Mouse (Mus musculus): ENCODE data around the gene Itgb5. TPM values are rescaled to one million over a fixed set of nuclear protein-coding genes. Genes with fewer than 3 reads are reported as not detected.

Gene Itgb5
- polyA plus RNA-seq, 2 experiments: 108 to 117 TPM

DNA sequence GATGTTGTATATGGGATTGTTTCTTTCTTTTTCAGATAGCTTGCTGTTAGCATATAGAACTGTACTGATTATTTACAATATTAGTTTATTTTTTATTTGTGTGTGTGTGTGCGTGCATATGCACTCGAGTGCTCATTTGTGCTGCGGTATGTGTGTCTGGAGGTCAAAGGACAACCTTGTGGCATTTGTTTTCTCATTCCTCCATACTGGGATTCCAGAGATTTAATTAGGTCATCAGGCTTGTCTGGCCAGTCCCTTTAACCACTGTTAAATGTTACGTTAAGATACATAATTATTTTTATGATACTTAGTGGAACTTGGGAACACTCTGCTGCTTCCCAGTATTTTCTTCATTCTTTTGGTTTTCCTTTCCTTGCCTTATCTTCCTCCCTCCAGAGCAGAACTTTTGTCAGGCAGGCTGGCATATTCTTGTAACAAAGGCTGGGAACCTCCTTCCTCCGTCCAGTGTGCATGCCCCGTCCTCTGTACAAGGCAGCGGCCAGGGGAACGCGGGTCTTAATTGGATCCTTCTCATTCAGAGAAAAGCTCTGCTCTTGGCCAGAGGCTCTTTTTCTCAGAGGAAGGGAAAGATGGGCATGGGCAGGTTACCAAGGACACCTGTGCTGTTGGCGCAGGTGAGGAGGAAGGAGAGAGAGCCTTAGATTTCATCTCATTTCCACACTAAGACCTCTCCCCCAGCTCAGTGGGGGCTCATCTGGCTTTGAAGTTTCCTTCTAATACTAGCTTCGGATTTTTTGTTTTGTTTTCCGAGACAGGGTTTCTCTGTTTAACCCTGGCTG is 12.8 kb downstream of the Itgb5 start:
- no peak overlapping the region for H3K9ac ChIP-seq (ENCODE audit: low read depth, low read length, severe bottlenecking)
- ATAC-seq (ENCODE audit: low FRiP score, low read depth): no peak
- 65% methylated on average over 12 of the region's 12 CpGs for WGBS

DNA sequence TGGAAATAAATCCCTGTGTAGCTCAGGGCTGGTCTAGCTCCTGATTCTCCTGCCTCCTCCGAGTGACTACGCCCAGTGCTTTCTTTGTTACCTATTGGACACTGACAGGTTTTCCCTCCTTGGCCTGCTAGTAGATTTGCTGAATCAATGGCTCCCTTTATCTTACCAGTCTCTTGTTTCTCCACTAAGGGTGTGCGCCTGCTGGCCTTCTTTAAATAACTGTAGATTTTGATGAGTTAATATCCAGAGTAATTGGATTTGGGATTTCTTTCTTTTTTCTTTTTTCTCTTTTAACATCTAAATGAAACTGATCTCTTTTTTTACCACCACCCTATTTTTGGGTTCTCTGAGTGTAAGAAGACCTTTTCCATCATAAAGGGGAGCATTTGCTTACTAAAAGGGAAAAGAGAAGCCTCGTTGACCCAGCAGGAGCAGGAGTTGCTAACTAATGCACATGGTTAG is 14.7 kb downstream of the Itgb5 start:
- Histone ChIP-seq H3K27ac (replicated peaks; ENCODE audit: low read depth, low read length) (no peak overlapping the region), H3K4me3 (replicated peaks; ENCODE audit: low read length) (no peak overlapping the region), H3K36me3 (ENCODE audit: control insufficient read depth, insufficient read depth, low read length) (peaks cover 12% of the 10 kb centered on the region), H3K27me3 (ENCODE audit: control insufficient read depth, insufficient read depth, low read length) (no peaks in the 10 kb centered on the region; the same call in 1 of the 2 replicates), H3K4me2 (replicated peaks; ENCODE audit: low read depth, low read length, severe bottlenecking) (no peak overlapping the region), H3K4me1 (ENCODE audit: control insufficient read depth, insufficient read depth, low read length) (peaks cover 13% of the 10 kb centered on the region), H3K9ac (ENCODE audit: low read depth, low read length, severe bottlenecking) (no peak overlapping the region), H3K9me3 (ENCODE audit: control insufficient read depth, low read length) (no peaks in the 10 kb centered on the region)
- DNase-seq (ENCODE audit: low spot score) (no peak), ATAC-seq (ENCODE audit: low FRiP score, low read depth) (no peak)
- TF ChIP-seq POLR2A (IDR thresholded peaks at IDR 0.05; ENCODE audit: borderline replicate concordance, extremely low read depth, insufficient read depth, insufficient read length): no peak
- 64% methylated on average over 4 of the region's 4 CpGs for WGBS

More for the DNA sequence above, 12.8 kb downstream of the Itgb5 start:
- Histone ChIP-seq H3K4me1 (ENCODE audit: control insufficient read depth, insufficient read depth, low read length) (peaks cover 18% of the 10 kb centered on the region), H3K27ac (replicated peaks; ENCODE audit: low read depth, low read length) (no peak overlapping the region), H3K27me3 (ENCODE audit: control insufficient read depth, insufficient read depth, low read length) (no peaks in the 10 kb centered on the region; the same call in 1 of the 2 replicates), H3K36me3 (ENCODE audit: control insufficient read depth, insufficient read depth, low read length) (peaks cover 12% of the 10 kb centered on the region), H3K4me2 (replicated peaks; ENCODE audit: low read depth, low read length, severe bottlenecking) (no peak overlapping the region), H3K4me3 (replicated peaks; ENCODE audit: low read length) (no peak overlapping the region), H3K9me3 (ENCODE audit: control insufficient read depth, low read length) (no peaks in the 10 kb centered on the region)
- TF ChIP-seq POLR2A (IDR thresholded peaks at IDR 0.05; ENCODE audit: borderline replicate concordance, extremely low read depth, insufficient read depth, insufficient read length): no peak
- no peak for DNase-seq (ENCODE audit: low spot score)

DNA sequence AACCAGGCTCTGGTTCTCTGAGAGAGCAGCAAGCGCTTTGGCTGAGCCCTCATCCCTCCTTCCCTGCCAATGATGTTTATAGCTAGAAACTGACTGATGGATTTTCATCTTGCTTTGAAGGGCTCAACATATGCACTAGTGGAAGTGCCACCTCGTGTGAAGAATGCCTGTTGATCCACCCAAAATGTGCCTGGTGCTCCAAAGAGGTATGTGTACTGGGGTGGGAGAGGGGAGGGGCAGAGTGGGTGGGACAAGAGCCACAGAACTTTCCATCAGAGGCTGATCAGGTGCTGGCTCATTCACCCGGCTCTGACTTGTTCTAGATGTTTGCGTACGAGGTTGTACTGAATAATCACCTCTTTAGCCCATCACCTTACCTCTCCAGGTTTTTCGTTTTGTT is 15.4 kb downstream of the Itgb5 start:
- H3K9me3 ChIP-seq (ENCODE audit: control insufficient read depth, low read length): no peaks in the 10 kb centered on the region
- no peak overlapping the region for H3K27ac ChIP-seq (replicated peaks; ENCODE audit: low read depth, low read length)
- H3K36me3 ChIP-seq (ENCODE audit: control insufficient read depth, insufficient read depth, low read length): peaks cover 12% of the 10 kb centered on the region
- no peak overlapping the region for H3K4me3 ChIP-seq (replicated peaks; ENCODE audit: low read length)
- TF ChIP-seq POLR2A (IDR thresholded peaks at IDR 0.05; ENCODE audit: borderline replicate concordance, extremely low read depth, insufficient read depth, insufficient read length): no peak
- H3K27me3 ChIP-seq (ENCODE audit: control insufficient read depth, insufficient read depth, low read length): no peaks in the 10 kb centered on the region; the same call in 1 of the 2 replicates
- H3K9ac ChIP-seq (ENCODE audit: low read depth, low read length, severe bottlenecking): no peak overlapping the region
- ATAC-seq (ENCODE audit: low FRiP score, low read depth) (no peak), DNase-seq (ENCODE audit: low spot score) (no peak)
- H3K4me1 ChIP-seq (ENCODE audit: control insufficient read depth, insufficient read depth, low read length): peaks cover 13% of the 10 kb centered on the region
- no peak overlapping the region for H3K4me2 ChIP-seq (replicated peaks; ENCODE audit: low read depth, low read length, severe bottlenecking)
- 82% methylated on average over 6 of the region's 6 CpGs for WGBS

DNA sequence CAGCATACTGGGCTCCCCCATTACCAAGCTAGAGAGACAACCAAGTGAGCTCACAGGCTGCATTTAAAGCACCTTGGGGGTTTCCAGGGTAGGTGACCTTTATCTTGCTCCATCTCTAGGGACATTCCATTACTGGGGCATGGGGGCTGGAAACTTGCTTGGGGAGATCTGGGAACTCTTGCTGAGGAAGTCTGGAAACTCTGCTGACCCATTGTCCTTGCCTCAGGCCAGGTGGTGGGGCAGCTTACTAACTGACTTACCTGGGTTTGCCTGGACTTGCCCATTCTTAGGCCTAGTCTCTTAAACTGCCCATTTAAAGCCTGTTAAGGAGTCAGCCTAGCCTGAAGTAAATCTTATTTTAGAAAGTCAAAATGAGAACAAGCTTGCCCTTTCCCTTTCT is 23.8 kb downstream of the Itgb5 start:
- no peak overlapping the region for H3K4me3 ChIP-seq (replicated peaks; ENCODE audit: low read length)
- ATAC-seq (ENCODE audit: low FRiP score, low read depth): no peak
- no peak for TF ChIP-seq POLR2A (IDR thresholded peaks at IDR 0.05; ENCODE audit: borderline replicate concordance, extremely low read depth, insufficient read depth, insufficient read length)

DNA sequence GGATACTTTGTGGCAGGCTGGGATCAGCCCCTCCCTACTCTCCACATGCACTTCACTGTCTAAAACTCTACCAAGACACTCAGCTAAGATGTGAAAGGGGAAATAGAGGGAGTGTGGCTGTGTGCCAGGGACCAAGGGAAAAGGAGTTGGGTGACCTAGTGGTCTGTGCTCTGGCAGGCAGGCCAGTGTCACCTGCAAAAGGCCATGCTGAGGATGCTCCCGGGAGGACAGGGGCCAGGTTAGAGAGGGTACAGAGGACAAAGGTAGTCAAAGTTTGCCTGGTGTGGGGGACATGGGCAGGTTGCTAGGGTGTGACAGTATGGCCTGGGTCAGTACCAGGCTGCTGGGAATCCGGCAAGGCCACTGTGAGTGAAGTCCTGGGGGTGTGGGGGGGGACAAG is 29.3 kb downstream of the Itgb5 start:
- H3K27me3 ChIP-seq (ENCODE audit: control insufficient read depth, insufficient read depth, low read length): no peaks in the 10 kb centered on the region
- H3K36me3 ChIP-seq (ENCODE audit: control insufficient read depth, insufficient read depth, low read length): no peaks in the 10 kb centered on the region; the same call in 1 of the 2 replicates
- no peak for TF ChIP-seq POLR2A (IDR thresholded peaks at IDR 0.05; ENCODE audit: borderline replicate concordance, extremely low read depth, insufficient read depth, insufficient read length)
- no peaks in the 10 kb centered on the region for H3K9me3 ChIP-seq (ENCODE audit: control insufficient read depth, low read length)
- no peak overlapping the region for H3K4me2 ChIP-seq (replicated peaks; ENCODE audit: low read depth, low read length, severe bottlenecking)
- WGBS: 93% methylated on average over 2 of the region's 2 CpGs
- no peak for DNase-seq (ENCODE audit: low spot score)
- 0 out of 2 replicates have a peak, but pooled peaks cover 2% of the 10 kb centered on the region for H3K4me1 ChIP-seq (ENCODE audit: control insufficient read depth, insufficient read depth, low read length)
- no peak for ATAC-seq (ENCODE audit: low FRiP score, low read depth)
- H3K9ac ChIP-seq (ENCODE audit: low read depth, low read length, severe bottlenecking): no peak overlapping the region
- H3K27ac ChIP-seq (replicated peaks; ENCODE audit: low read depth, low read length): no peak overlapping the region
- no peak overlapping the region for H3K4me3 ChIP-seq (replicated peaks; ENCODE audit: low read length)

More for the DNA sequence above, 23.8 kb downstream of the Itgb5 start:
- Histone ChIP-seq H3K4me2 (replicated peaks; ENCODE audit: low read depth, low read length, severe bottlenecking) (no peak overlapping the region), H3K36me3 (ENCODE audit: control insufficient read depth, insufficient read depth, low read length) (no peaks in the 10 kb centered on the region; the same call in none of the 2 replicates), H3K27ac (replicated peaks; ENCODE audit: low read depth, low read length) (no peak overlapping the region), H3K9ac (ENCODE audit: low read depth, low read length, severe bottlenecking) (no peak overlapping the region), H3K9me3 (ENCODE audit: control insufficient read depth, low read length) (no peaks in the 10 kb centered on the region), H3K4me1 (ENCODE audit: control insufficient read depth, insufficient read depth, low read length) (no peaks in the 10 kb centered on the region), H3K27me3 (ENCODE audit: control insufficient read depth, insufficient read depth, low read length) (no peaks in the 10 kb centered on the region)
- no peak for DNase-seq (ENCODE audit: low spot score)
